Mouse (Mus musculus) erythroblast, embryonic 14.5 days (primary cell): Measurements from ENCODE around the gene Dffb.

Experiments used
- GATA1 ChIP-seq: IDR thresholded peaks from 2 replicates; pipeline ENCODE4 v1.6.1; 2012; ENCODE audit warnings: low read length, inconsistent platforms, mixed read lengths
- TAL1 ChIP-seq: IDR thresholded peaks from 3 replicates; pipeline ENCODE4 v1.6.1; 2012; ENCODE audit warnings: low read length, inconsistent platforms, mixed read lengths

DNA sequence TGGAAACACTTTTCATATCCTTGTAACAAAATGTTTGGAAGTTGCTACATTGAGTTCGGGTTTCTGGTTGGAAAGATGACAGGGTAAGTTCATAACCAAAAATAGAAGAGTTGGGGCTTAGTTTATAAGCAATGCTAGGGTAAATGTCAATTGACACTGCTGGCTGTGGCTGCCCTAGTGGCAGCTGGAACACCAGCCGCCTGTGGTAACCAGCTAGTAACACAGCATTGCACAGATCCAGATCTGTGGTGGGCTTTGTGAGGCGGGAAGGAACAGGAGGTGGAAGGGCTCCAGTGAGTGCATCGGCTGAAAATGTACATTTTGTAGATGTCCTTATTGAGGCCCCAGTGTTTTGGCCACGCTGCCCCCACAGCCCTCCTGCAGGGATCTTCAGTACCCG lies 842 bp upstream of the Dffb start:
- TF ChIP-seq GATA1 (no peak), TAL1 (no peak)
